Mouse (Mus musculus): ENCODE measurements around the gene Hmox2. TPM values are rescaled to one million over a fixed set of nuclear protein-coding genes. Genes with fewer than 3 reads are reported as not detected.
A peak's percentile ranks its signal among the peaks of the same experiment; 100 is the strongest.
"Not testable (repeated sequence)": the region's sequence is repeated elsewhere in the genome, so short reads cannot be mapped to it uniquely, and the experiment has no call there.

Hmox2 gene
- total RNA-seq (2021) = 10 to 100 TPM; 85.7 to 89.9 TPM
- long read RNA-seq, experiment 1, transcript Hmox2-201 (6 exons, 1,730 nt) = major isoform, 72 of 87 reads
- long read RNA-seq, experiment 1, partial matches to known transcripts = 9 of 87 reads
- long read RNA-seq, experiment 1, other reads (novel, unspliced or antisense) = 5 of 87 reads
- long read RNA-seq, experiment 2, transcript Hmox2-201 (6 exons, 1,730 nt) = major isoform, 70 of 94 reads
- long read RNA-seq, experiment 2, partial matches to known transcripts = 16 of 94 reads
- long read RNA-seq, experiment 2, other reads (novel, unspliced or antisense) = 8 of 94 reads

DNA sequence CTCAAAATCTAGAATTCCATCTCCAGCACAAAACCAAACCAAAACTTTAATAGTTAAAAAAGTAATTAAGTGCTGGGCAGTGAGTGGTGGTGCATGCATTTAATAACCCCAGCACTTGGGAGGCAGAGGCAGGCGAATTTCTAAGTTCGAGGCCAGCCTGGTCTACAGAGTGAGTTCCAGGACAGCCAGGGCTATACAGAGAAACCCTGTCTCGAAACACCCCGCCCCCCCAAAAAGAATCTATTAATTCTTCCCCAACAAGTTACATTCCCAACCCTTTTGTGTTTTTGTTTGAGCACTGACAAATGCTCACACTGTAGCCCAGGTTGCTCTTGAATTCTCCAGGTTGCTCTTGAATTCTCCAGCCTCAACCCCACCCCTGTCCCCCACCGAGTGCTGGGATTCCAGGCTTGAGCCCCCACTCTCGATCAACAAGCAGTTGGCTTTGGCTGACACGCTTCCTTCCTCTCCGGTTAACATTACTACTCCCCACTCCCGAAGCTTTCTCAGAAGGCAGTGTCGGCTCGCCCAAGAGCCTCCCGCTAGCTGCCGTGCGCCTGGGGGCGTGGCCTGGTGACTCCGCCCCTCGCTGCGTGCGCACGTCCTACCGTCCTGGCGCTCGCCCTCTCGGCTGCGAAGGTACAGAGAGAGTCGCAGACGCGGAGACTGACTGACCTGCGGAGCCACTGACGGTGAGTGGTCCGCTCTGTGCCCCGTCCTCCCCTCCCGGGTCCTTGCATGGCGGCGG is at the start of gene Hmox2:
Hmox2 (plus strand) TSS at position 582 of the 748 bp plus-strand sequence.
- DNase-seq (ENCODE audit: low spot score in 2 of 2) = peak; percentile 91 to 94

DNA sequence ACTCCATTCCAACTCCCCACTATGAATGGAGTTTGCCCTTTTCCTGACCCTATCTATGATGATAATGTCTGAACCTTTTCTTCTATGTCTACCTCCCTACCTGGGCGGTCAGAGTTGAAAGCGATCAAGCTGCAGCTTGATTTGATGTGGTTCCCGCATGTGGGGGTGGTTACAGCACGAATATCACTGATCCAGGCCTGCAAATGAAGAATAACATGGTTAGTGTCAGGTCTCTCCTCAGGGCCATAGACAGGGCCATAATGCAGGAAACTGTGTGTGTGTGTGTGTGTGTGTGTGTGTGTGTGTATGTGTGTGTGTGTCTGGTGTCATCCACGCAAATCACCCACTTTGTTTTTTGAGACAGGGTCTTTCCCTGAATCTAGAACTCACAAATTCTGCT is 49.3 kb upstream of the Hmox2 start:
- no peak for DNase-seq (ENCODE audit: low spot score in 2 of 2)

DNA sequence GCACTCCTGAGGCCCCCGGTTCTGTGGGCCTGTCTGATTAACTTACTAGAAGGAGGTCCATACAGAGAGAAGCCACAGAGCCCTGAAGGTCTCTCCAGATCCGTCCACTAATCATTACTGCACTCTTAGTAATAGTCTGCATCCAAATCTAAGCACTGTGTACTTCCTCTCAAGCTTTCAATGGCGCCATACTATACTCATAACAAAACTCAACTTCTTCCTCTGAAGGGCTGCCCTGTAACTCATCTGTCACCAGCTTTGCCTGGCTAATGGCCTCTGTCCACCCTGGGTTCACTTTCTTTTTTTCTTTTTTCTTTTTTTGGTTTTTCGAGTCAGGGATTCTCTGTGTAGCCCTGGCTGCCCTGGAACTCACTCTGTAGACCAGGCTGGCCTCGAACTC is 48.1 kb upstream of the Hmox2 start:
- no peak for DNase-seq (ENCODE audit: low spot score in 2 of 2)

DNA sequence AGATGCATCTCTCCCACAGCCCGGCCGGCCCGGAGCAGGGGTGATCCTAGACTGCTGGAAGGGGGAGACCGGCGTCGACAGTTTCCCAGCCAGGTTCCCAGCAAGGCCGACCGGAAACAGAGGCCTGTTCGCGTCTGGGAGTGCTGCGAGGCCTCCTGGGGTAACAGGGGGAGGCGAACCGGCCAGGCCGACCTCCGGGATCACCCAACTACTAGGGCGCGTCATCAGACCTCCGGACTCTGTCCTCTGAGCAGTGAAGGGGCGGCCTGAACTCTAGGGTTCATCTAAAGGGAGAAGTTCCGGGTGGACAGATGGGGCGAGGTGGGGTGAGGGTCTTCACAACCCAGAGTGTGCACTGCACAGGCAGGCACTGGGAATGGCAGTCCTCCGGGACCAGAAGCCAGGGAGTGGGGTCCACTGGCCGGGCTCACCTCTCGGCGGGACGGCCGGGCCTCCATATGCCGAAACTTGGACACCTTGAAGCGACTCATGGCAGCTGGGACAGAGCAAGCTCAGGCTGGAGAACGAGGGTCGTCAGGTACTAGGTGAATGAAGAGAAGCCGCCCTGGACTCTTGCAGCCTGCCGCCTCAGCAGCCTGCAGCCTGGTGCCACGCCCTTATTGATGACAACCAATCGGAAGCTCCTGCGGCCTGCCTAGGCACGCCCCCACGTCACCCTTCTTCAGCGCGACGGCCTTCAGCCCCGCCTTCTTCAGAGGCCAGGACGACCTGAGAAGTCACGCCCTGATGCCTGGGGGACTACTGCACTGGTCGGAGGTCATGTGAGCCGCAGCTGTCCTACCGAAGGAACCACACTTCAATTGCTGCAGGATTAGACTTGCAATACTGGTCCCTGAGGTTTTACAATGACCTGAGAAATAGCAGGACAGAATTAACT is 46.8 kb upstream of the Hmox2 start, which contains the start of gene Coro7:
Coro7 (minus strand) TSS at position 657 of the 898 bp plus-strand sequence.
- peak; percentile 86 to 90 for DNase-seq (ENCODE audit: low spot score in 2 of 2)

DNA sequence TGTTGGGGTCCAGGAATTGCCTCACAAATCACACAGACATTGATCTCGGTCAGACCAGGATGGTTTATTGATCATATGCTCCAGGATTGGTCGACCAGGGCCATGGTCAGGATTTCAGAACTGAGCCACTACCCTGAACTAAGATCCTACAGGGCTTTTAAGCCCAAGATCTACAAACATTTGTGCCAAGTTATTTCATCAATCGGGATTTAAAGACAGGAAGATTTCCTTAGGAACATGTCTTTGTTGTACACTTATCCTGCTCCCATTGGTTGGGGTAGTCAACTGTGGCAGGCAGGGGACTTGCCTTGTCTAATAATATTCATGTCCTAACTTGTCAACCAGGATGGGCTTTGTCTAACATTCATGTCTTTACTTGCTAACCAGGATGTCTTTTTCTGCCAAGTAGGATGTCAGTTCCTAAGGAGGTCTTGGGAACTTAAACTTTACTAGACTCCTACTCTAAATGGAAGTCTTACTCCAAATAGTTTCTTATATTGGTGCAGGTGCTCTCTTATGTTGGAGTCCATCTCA is 45.2 kb upstream of the Hmox2 start:
- DNase-seq (ENCODE audit: low spot score in 2 of 2) = not testable (repeated sequence)

DNA sequence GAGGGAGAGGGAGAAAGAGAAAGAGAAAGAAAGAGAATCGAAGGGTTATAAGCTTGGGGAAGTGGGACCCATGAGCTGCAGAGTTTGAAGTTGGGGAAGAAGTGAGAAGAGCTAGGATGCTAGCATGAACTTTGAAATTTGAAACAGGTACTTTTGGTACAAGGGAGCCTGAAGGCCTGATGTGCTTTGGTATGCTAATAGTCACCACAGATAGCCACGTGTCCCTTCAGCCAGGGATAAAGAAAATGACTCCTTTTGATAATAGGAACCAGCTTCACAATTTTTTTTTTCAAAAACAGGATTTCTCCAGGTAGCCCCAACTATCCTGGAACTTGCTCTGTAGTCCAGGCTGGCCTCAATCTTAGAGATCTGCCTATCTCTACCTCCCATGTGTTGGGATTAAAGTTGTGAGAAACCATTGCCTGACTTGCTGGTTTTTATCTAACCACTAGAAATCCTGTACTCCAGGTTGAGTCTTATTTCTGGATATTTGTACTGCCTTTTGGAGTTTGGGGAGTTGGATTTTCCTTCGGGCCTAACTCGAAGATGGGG is 43.5 kb upstream of the Hmox2 start:
- DNase-seq (ENCODE audit: low spot score in 2 of 2) = no peak

DNA sequence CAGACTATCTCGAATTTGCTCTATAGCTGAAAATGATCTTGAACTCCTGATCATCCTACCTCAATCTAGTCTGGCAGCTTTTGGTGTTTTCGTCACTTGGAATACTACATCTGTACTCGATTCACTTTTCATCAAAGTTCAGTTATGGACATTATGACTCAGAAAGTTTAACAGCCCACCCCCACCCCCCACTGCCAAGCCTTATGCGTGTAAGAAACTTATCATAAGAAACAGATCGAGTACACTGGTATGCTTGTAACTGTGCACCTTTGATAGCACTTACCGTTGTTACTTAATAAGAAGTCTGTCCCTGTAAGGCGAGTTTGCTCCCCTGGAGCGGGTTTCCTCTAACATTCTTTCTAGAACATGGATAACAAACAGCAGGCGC is 43.0 kb upstream of the Hmox2 start:
- DNase-seq (ENCODE audit: low spot score in 2 of 2) = no peak

DNA sequence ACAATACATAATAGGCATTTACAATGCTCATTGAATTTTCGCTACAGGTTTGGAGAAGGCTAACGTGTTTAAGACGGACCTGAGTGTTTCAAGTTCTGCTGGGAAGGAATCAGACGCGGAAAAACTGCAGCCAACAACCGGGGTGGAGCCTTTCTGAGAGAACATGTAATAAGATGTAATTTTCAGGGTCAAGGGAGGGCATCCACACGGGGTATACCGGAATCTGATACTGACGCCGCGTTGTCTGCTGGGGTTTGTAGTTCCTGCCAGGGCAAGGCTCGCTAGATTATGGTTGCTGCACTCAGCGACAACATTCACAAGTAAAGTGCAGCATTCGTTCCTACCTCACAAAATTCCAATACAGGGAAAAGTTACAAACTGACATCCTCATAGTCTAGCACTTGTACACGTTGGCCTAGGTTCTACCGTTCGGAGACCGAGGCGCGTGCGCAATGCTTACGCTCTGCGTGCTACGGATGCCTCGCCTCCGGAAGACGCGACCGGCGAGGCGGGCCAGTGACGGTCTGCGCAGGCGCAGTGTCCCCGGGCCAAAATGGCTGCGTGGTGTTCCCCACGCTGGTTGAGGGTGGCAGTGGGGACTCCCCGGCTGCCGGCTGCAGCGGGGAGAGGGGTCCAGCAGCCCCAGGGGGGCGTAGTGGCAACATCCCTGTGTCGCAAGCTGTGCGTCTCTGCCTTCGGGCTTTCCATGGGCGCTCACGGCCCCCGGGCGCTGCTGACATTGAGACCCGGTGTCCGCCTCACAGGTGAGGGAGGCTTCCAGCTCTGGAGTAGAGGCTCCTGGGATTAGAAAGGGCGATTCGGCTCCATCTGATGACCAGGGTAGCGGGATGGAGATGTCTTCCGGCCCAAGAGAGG is 42.3 kb upstream of the Hmox2 start:
- DNase-seq (ENCODE audit: low spot score in 2 of 2) = peak; percentile 97 to 98

DNA sequence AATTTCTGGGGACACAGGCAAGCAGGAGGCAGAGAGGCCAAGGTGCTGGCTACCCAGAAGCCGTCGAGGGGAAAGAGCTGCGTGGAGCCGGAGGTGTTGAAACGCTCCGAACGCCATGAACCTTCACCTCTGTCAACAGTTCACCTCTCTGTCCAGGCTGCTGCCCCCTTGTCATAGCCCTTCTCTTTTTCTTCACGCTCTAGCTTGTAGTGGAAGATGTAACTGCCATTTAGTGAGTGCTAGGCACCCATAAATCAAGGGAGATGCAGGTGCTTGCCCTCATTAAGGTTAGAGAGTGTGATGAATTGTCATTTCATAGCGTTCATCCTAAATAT is 41.7 kb upstream of the Hmox2 start:
- DNase-seq (ENCODE audit: low spot score in 2 of 2) = no peak

DNA sequence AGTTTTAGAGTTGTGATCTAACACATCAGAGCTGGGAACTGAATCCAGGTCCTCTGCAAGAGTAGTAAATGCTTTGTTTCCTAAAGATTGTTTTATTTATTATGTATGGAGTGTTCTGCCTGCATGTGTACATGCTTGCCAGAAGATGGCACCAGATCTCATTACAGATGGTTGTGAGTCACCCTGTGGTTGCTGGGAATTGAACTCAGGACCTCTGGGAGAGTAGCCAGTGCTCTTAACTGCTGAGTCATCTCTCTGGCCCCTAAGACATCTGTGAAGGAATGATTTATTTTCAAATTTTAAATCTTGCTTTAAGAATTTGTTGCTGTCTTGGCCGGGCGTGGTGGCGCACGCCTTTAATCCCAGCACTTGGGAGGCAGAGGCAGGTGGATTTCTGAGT is 36.8 kb upstream of the Hmox2 start:
- DNase-seq (ENCODE audit: low spot score in 2 of 2) = not testable (repeated sequence)

DNA sequence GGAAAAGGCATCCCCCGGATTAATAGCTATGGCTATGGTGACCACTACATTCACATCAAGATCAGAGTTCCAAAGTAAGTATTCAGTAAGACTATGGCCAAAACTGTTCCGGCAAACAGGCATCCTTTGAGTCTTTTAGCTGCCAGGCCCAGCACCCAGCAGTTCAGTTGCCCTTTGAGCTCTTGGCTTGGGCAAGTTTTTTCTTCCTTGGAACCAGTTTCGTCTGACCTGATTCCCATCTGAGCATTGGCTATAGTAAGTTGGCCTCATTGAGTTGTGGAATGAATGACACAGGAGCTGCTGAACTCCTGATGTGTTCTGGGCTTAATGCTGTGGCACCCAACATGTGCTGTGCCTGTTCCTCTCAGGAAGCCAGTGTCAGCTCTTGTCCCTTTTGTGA is 24.9 kb upstream of the Hmox2 start:
- no peak for DNase-seq (ENCODE audit: low spot score in 2 of 2)

DNA sequence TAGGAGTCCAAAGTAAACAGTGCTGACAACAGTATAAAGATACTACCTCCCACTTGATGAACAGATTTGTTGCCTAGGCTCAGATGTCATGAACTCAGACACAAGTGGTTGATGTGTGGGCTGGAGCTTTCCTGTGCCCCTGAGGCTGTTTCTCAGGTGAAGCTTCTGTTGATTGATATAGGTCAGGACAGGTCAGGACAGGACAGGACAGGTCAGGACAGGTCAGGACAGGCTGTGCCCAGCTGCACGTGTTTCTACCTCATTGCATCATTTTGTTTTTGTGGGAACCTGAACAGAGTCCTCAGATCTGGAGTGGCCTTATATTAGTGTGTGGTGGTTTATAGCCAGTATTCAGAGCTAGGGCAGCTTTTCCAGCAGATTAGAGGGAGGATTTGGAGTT is 23.5 kb upstream of the Hmox2 start:
- no peak for DNase-seq (ENCODE audit: low spot score in 2 of 2)

DNA sequence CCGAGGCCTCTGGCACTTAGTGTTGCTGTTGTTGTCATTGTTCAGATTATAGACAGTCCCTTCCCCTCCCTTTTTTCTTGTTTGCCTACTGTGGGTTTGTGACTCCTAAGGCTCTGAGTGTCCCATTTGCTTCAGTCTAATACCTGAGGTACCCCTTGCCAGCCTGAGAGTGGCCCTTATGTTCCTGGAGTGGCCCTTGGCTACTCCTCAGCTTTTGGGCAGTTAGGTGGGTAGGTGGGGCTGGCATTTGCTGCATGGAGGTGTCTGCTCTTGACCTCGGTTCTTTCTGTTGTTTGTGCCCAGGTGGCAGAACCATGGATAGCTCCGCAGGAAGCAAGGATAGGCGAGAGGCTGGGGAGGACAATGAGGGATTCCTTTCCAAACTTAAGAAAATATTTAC is 20.6 kb upstream of the Hmox2 start:
- no peak for DNase-seq (ENCODE audit: low spot score in 2 of 2)

DNA sequence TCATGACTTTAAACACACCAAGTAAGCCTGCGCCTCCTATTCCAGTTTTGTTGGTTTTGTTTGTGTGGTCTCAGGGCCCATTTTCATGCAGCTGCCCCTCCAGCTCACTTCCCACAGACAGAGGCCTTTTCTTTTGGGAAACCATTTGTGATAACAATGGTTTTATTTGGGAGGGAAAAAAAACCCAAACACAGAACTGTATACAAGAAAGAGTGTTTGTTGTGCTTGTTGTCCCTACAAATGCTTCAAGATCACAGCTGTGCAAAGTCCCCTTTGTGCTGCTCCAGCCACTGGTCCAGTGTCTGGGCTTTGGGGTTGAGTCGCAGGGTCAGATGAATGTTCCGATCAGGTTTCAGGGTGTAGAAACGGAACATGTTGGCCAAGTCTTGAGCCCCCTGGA is 15.0 kb upstream of the Hmox2 start:
- no peak for DNase-seq (ENCODE audit: low spot score in 2 of 2)

DNA sequence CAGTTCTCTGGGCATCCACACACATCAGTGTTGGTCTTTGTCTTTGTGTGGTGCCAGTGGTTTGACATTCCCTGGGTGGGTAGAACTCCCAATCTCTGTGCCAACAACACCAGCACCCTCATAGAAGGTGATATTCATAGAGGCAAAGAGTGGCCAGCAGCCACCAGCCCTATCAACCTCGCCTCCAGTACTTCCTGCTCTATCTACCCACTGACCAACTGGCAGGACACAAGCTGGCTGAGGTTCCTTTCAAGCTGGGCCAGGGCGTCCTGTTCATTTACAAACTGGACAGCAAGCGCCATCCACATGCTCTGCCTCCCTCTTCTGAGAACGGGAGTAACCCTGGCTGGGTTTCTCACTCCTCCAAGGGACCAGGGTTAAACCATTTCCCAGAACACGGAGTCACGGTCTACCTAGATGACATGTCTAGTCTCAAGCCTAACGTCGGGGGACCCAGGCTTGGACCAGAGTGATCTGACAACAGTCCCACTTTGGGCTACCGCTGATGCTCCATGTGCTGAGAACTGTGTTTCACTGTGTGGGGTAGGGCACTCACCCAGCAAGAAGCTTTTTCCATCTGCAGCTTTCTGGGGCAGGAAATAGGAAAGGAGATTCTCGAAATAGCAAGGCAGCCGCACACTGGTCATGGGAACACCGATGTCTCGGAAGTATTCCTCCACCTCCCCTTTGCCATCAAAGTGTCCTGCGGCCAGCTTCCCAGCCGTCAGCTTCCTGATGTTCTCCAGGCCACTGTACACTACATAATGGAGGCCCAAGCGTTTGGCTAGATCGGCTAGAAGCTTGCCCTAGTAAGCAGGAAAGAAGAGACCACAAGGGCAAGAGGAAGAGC is 12.1 kb upstream of the Hmox2 start:
- no peak for DNase-seq (ENCODE audit: low spot score in 2 of 2)

DNA sequence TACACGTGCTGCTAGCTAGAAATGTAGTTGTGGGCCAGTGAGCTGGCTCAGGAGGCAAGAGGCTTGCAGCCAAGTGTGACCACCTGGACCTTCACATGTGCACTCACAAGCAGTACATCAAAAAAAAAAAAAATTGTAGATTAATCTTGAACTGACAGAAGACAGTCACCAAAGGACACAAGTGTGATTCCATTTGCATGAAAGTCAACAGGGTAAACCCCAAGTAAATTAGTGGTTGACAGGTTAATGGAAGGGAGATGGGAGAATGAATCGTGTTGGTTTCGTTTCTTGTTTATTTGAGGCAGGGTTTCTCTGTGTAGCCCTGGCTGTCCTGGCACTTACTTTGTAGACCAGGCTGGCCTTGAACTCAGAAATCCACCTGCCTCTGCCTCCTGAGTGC is 8.3 kb upstream of the Hmox2 start:
- DNase-seq (ENCODE audit: low spot score in 2 of 2) = no peak

DNA sequence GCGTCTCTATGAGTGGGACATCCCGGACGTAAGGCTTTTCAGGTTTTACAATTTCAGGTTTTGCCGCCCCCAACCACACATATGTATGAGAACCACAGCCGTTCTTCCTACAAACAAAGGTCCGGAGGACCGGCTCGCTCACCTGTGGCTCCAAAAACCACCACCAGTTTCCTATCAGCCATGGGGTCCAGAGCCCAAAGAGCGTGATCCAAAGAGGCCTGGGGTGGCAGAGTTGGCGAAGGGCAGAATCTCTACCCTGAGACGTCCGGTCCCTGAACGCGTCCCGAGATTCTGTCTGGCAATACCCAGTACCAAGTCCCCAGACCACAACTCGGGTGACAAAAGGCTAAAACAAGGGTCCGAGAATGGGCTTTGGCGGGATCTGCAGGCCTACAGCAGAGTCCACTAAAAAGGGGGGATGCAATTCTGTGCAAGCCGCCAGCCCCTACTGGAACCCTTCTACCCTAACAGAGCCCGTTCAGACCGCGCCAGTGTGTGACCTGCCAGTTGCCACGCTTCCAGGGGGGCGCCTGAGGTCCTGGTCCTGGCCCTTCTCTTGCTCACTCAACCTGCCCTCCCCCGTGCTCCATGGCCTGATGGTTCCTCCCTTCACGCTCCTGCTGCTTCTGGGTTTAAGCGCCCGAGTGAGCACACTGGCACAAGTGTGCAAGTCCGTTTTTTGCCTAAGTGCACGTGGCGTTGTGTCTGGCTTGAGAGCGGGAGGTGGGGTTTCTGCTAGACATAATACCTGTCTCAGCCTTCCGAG is 7.2 kb upstream of the Hmox2 start, which contains the start of gene Nmral1:
Nmral1 (minus strand) TSS at position 604 of the 766 bp plus-strand sequence.
- peak; percentile 46 to 56 for DNase-seq (ENCODE audit: low spot score in 2 of 2)

DNA sequence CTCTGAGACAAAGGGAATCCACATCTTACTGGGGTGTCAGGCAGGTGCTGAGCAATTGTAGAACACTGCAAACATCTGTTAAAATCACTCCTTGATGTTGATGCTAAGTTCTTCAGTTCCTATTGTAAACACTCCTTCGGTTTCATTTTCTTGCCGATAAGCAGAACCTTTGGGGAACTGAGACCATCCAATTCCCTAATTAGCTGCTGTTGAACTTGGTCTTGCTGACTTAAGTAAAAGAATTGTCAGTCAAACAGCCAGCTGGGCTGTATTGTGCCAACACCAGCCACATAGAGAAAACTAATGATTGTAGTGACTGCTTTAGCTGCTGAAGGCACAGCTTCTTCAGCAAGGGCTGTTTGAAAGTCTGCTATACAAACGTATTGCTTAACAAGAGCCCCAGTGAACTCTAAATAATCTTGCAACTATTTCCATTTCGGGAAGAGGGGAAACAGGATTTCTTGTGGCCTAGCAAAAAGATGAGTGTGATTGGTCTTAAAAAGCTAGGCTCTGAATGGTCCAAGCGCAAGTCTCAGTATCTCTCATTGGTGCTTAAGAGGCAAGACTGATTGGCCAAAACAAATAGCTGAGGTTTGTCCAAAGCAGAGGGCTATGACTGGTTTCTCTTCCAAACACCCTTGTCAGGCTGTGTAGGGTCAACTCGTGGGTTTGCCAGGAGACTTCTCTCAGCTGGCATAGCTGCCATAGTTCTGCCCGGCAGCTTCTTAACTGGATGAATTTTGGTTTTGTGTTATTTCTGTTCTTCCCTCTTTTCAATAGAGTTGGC is 3.8 kb upstream of the Hmox2 start:
- no peak for DNase-seq (ENCODE audit: low spot score in 2 of 2)
